Mouse (Mus musculus) heart, adult 2 months (tissue): Measurements from ENCODE around the gene Syt2.

Experiments used
- CTCF ChIP-seq: fragments of 200-600 bp; IDR thresholded peaks from 2 replicates; pipeline ENCODE4 v1.8.1; 2022; ENCODE audit warnings: antibody characterized with exemption, mild to moderate bottlenecking, moderate library complexity
- EP300 ChIP-seq: fragments of 200-500 bp; IDR thresholded peaks from 2 replicates; pipeline ENCODE4 v1.6.1; 2011; ENCODE audit warnings: low read depth, low read length, control low read depth; ENCODE audit not compliant: insufficient read depth

DNA sequence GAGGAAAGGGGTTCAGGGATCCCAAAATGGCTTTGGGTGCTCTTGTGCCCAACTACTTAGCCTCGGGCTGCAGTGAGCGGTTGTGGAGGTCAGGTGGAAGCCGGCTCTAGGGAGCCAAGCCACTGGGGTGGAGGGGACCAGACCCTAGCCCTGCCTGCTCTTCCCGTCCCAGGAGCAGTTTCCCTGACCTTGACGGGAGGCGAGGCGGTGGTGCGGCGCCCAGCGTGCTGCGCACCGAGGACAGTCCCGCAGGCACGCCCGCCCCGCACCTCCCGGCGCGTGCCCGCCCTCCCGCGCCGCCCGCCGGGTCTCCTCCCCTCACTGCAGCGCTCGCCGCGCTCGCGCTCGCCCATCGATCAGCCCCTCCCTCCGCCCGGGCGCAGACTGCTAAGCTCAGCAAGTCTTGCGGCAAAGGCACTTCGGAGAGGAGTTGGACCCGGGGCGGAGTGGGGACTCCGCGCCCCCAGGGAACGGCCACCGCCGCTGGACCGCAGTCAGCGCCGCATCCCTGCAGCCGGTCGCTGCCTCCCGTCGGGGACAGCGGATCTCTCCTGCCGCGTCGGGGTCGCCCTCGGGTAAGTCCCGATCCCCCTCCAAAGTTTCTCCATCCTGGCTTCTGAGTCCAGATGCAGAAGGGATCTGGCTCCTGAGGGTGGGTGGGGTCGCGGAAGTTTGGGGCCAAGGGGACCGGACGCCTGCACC lies at the start of gene Syt2:
- TF ChIP-seq EP300 (no peak), CTCF (no peak)
